Mouse (Mus musculus) urinary bladder, postnatal 0 days (tissue): ENCODE measurements around the gene Lrp6. TPM values are rescaled to one million over a fixed set of nuclear protein-coding genes. Genes with fewer than 3 reads are reported as not detected.

ENCODE experiments used
- polyA plus RNA-seq: library from polyadenylated mRNA; unstranded; fragments of >200 nt; fragmentation: Nextera tagmentation; extraction: Ambion mirVana; gene quantifications from 2 replicates; pipeline ENCODE4 v1.2.1, GENCODE M21; 2015

The Lrp6 gene
- polyA plus RNA-seq = 16.1 and 19.2 TPM in 2 replicates

GRCm38 (mm10) chr6:134566818-134567485 lies at the start of gene Lrp6:
TSS of gene Lrp6 (minus strand) at chr6:134566965.

Other genes starting within 250 kb of the Lrp6 start
- gene Bcl2l14, start 170.6 kb downstream of the Lrp6 start, polyA plus RNA-seq = 39.8 and 44.3 TPM in 2 replicates
- gene Mansc1, start 65.5 kb upstream of the Lrp6 start, polyA plus RNA-seq = 9.4 and 10.3 TPM in 2 replicates
- 12.9 and 13.5 TPM in 2 replicates for gene Borcs5, start 72.5 kb upstream of the Lrp6 start, polyA plus RNA-seq
- gene Dusp16, start 225.7 kb upstream of the Lrp6 start, polyA plus RNA-seq = 10.1 and 10.8 TPM in 2 replicates